Mouse (Mus musculus): ENCODE results near the gene Arhgef26.

GRCm38 (mm10) chr3:62418387-62419138 lies 80.4 kb downstream of the Arhgef26 start:
- no peak for TF ChIP-seq CTCF (IDR thresholded peaks at IDR 0.05; ENCODE audit: low read depth)
- no peak for TF ChIP-seq EP300 (IDR thresholded peaks at IDR 0.05; ENCODE audit: low read depth)
